Mouse (Mus musculus): ENCODE results near the gene Itgb3bp.

Itgb3bp gene

DNA sequence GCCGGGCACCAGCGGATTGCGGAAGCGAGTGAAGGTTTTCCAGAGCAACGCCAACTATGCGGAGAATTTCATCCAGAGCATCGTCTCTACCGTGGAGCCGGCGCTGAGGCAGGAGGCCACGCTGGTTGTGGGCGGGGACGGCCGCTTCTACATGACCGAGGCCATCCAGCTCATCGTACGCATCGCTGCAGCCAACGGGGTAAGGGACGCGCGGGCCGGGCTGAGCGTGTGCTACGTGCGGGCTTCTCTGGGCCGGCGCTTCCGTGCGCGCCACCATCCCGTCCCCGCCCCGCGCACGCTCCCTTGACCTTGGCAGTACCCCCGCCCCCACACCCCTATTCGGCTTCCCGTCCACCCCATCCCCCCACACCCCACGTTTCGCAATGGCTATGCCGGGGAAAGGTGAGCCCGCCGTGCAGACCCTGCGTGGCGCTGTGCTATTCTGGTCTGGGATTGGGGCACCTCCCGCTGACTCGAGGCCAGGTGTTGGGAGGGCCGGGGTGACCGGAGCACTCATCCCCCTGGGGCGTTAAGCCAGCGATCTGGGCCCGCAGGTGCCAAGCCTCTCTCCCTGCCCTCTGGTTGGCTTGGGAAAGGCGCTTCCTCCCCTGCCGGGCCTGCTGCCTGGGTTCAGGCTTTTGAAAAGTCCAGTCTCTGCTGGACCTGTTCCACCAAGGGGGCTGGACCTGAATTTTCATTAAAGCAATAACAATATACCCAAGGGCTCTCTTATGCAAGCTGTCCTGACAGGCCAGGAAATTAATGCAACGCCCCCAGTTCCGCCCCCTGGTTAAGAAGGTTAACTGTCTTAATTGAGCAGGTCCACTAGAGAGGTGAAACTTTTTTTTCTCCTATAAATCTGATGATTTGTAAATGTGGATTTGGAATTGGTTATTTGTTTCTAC lies at the start of gene Itgb3bp:
Itgb3bp (minus strand) TSS at position 201 of the 905 bp plus-strand sequence.
- in situ Hi-C loops (cut with MboI, MseI), result loop anchor here (5.0 to 25.0 kb wide), 6 partner anchors 93 to 1543 kb away; partner anchors contain the start of genes Alg6 (in 1 of the 2), Efcab7 (in 1 of the 2), Patj (in 1 of the 2) and Tm2d1 (in 1 of the 2)

DNA sequence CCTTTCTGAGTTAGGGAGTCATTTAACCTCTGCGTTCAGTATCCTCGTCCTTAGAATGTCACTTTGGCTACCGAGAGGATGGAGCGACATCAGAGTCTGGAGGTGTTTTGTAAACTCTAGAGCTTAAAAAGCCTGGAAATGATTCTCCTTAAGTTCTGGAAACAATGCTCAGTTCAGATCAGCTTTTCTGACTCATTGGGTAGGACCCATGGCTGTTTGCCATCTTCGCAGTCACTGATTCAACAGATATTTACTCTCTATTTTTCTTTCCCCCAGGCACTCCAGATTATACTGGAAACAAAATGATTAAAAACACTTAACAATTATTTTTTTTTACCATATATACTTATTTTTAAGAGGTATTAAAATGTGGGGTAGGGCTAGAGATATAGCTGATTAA lies 49.7 kb upstream of the Itgb3bp start:
- in situ Hi-C loops (cut with MboI, MseI), result no loop called here

- in situ Hi-C loops (cut with MboI, MseI), result no loop called here
Measured at GRCm38 (mm10) chr4:99974375-99974774, 44.8 kb upstream of the Itgb3bp start.

GRCm38 (mm10) chr4:99973931-99974330 lies 44.3 kb upstream of the Itgb3bp start:
- in situ Hi-C loops (cut with MboI, MseI), result no loop called here

- in situ Hi-C loops (cut with MboI, MseI), result no loop called here
Measured at GRCm38 (mm10) chr4:99972886-99973285, 43.3 kb upstream of the Itgb3bp start.

DNA sequence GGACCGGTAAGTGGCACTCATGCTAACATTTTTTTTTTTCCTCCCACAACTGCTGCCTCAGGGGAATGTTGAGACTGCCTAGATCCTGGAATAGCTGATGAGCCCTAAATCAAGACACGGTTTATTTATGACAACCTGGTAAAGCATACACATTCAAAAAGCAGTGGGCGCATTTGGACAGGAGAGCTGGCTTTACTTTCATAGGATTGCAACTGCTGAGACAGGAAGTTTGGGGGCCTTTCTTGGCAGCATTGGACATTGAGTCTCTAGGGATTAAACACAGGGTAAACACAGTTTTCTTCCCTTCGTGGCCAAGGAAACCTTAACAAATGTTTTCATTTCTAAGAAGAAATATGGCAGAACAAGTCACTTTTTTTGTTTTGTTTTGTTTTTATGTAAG lies 40.5 kb upstream of the Itgb3bp start:
- in situ Hi-C loops (cut with MboI, MseI), result no loop called here

- in situ Hi-C loops (cut with MboI, MseI), result loop anchor here in 1 of 2 experiments (10.0 kb wide), 1 partner anchor 1725 kb away; no protein-coding TSS in a partner anchor
Measured at GRCm38 (mm10) chr4:99969328-99969727, 39.7 kb upstream of the Itgb3bp start.

GRCm38 (mm10) chr4:99966555-99966954 lies 36.9 kb upstream of the Itgb3bp start:
- in situ Hi-C loops (cut with MboI, MseI), result loop anchor here in 1 of 2 experiments (10.0 kb wide), 1 partner anchor 1728 kb away; no protein-coding TSS in a partner anchor

DNA sequence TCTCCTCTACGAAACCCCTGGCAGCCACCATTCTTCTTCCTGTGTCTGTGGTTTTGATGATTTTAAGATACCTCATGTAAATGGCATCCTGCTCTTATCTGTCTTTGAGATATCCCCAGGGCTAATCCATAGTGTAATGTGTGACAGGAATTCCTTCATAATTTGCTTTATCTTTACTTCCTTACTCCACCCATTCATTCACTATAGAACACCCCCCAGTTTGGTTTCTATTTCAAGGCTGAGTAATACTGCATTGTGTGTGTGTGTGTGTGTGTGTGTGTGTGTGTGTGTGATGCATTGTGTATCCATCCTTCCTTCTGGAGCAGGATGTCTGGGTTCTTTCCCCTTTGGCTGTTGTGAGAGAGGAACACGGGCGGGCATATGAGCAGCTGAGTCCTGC lies 29.7 kb upstream of the Itgb3bp start:
- in situ Hi-C loops (cut with MboI, MseI), result no loop called here

- in situ Hi-C loops (cut with MboI, MseI), result no loop called here
Measured at GRCm38 (mm10) chr4:99958084-99958815, 28.6 kb upstream of the Itgb3bp start.

DNA sequence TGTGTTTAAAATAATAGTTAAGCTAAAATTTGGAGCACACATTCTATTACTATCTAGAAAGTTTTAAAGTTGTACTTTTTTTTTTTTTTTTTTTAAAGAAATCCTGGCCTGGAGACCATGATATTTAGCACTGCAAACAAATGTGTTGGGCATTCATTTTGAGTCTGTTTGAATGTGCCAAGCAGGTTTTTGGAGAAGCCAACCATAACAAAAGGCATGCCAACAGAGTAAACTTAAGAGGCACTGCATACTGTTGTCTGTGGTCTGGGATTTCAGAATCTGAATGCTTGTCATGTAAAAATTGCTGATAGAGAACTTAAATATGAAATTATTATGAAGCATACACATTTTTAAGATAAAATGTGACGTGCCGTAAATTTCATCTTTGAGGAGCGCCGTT lies 27.6 kb upstream of the Itgb3bp start:
- in situ Hi-C loops (cut with MboI, MseI), result no loop called here

DNA sequence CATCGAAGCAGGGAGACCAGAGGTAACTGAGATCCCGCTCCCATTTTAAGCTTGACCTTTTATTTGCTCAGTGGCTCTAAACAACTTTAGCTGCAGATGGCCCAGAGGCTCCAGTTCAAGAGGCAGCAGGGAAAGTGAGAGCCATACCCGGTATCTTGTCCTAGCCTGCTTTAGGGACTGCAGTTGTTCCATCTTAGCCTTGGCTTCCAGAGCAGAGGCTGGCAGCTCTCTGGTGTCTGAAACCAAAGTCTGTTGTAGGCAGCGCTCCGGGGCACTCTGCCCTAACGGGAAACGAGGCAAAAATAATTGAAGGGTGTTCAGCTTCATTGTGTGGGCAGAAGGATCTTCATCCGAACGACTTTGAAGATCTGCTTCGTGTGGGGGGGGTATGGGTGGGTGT lies 25.8 kb upstream of the Itgb3bp start:
- in situ Hi-C loops (cut with MboI, MseI), result no loop called here

DNA sequence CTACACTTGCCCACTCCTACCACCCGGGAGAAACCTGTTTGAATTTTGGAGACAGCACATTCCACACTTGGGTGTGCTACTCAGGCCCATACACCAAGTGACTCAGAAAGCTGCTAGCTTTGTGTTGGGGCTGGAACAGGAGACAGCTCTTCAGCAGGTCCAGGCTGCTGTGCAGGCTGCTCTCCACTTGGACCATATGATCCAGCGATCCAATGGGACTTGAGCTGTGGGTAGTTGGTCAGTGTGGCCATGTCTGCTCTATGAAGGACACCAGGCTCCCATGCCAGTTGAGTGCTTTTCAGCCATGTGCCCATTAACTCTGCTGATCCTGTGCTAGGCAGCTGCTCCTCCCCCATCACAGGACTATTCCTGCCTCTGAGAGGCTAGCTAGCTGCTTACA lies 24.3 kb upstream of the Itgb3bp start:
- in situ Hi-C loops (cut with MboI, MseI), result loop anchor here in 1 of 2 experiments (5.0 kb wide), 1 partner anchor 73 kb away; no protein-coding TSS in a partner anchor

DNA sequence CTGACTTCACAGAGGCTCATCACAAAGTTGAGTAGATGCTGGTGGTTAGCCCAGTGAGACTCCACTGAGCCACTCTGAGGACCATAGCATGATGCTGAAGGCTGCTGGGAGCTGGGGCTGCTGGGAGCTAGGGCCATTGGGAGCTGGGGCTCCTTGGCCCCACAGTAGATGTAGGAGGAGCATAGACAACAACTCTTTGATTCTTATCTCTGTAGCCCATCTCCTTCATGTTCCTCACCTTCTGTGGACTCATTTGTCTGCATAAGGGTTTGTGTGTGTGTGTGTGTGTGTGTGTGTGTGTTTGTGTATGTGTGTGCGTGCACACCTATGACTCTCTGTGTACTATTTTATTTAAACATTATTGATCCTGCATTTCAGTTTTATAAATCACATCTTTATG lies 18.3 kb upstream of the Itgb3bp start:
- in situ Hi-C loops (cut with MboI, MseI), result loop anchor here (10.0 to 25.0 kb wide), 5 partner anchors 111 to 1561 kb away; partner anchors contain the start of genes Alg6 (in 1 of the 2), Efcab7 (in 1 of the 2), Patj (in 1 of the 2) and Ror1 (in 1 of the 2)

- in situ Hi-C loops (cut with MboI, MseI), result loop anchor here (10.0 to 25.0 kb wide), 5 partner anchors 110 to 1560 kb away; partner anchors contain the start of genes Alg6 (in 1 of the 2), Efcab7 (in 1 of the 2), Patj (in 1 of the 2) and Ror1 (in 1 of the 2)
Measured at GRCm38 (mm10) chr4:99947192-99947591, 17.6 kb upstream of the Itgb3bp start.

- in situ Hi-C loops (cut with MboI, MseI), result loop anchor here (10.0 to 25.0 kb wide), 5 partner anchors 109 to 1559 kb away; partner anchors contain the start of genes Alg6 (in 1 of the 2), Efcab7 (in 1 of the 2), Patj (in 1 of the 2) and Ror1 (in 1 of the 2)
Measured at GRCm38 (mm10) chr4:99946516-99946915, 16.9 kb upstream of the Itgb3bp start.

- in situ Hi-C loops (cut with MboI, MseI), result loop anchor here (10.0 to 25.0 kb wide), 5 partner anchors 108 to 1558 kb away; partner anchors contain the start of genes Alg6 (in 1 of the 2), Efcab7 (in 1 of the 2), Patj (in 1 of the 2) and Ror1 (in 1 of the 2)
Measured at GRCm38 (mm10) chr4:99945011-99945410, 15.4 kb upstream of the Itgb3bp start.

GRCm38 (mm10) chr4:99944606-99945005 lies 15.0 kb upstream of the Itgb3bp start:
- in situ Hi-C loops (cut with MboI, MseI), result loop anchor here (10.0 to 25.0 kb wide), 5 partner anchors 107 to 1557 kb away; partner anchors contain the start of genes Alg6 (in 1 of the 2), Efcab7 (in 1 of the 2), Patj (in 1 of the 2) and Ror1 (in 1 of the 2)

GRCm38 (mm10) chr4:99941655-99942414 lies 12.2 kb upstream of the Itgb3bp start:
- in situ Hi-C loops (cut with MboI, MseI), result loop anchor here (10.0 to 25.0 kb wide), 5 partner anchors 105 to 1555 kb away; partner anchors contain the start of genes Alg6 (in 1 of the 2), Efcab7 (in 1 of the 2), Patj (in 1 of the 2) and Ror1 (in 1 of the 2)

All from T-helper 17 cell (primary cell).